Comparison of ENCODE assay signal across 8 mouse cellular contexts in genomic region chr17:28341091-28341490, GRCm38 (mm10). TPM values are rescaled to one million over a fixed set of nuclear protein-coding genes. Genes with fewer than 3 reads are reported as not detected.
DNase-seq lines count a peak whose midpoint lies in the region; ATAC-seq and TF ChIP-seq lines count a peak whose summit lies in the region.

No protein-coding gene starts in this region.

- no peak for TF ChIP-seq CTCF in C2C12 (IDR thresholded peaks at IDR 0.05; ENCODE audit: control insufficient read depth, insufficient read depth, insufficient read length)

- no peak overlapping the region for H3K4me3 ChIP-seq in C2C12 (ENCODE audit: insufficient read depth, poor library complexity, severe bottlenecking)
- peak overlapping the region; percentile 14; the same call in 1 of the 2 replicates for H3K4me3 ChIP-seq in forebrain, embryonic 14.5 days (ENCODE audit: low read depth, low read length)
- H3K4me3 ChIP-seq in heart, embryonic 16.5 days (ENCODE audit: low read length), result peak overlapping the region; percentile 43
- H3K4me3 ChIP-seq in neural tube, embryonic 15.5 days (replicated peaks), result peak overlapping the region; percentile 23

- H3K9ac ChIP-seq in forebrain, embryonic 14.5 days (ENCODE audit: low read length), result peak overlapping the region; percentile 49
- peak overlapping the region; percentile 76 for H3K9ac ChIP-seq in heart, embryonic 16.5 days (ENCODE audit: low read length)
- peak overlapping the region; percentile 32 for H3K9ac ChIP-seq in neural tube, embryonic 15.5 days (replicated peaks)

- H3K27ac ChIP-seq in forebrain, embryonic 14.5 days (ENCODE audit: low read depth, low read length), result 0 out of 2 replicates have a peak overlapping the region, but pooled peaks have one; percentile 14
- peak overlapping the region; percentile 90 for H3K27ac ChIP-seq in heart, embryonic 16.5 days (ENCODE audit: low read length)
- H3K27ac ChIP-seq in neural tube, embryonic 15.5 days (replicated peaks), result no peak overlapping the region

- peak; percentile 84 for ATAC-seq in forebrain, embryonic 14.5 days
- ATAC-seq in heart, embryonic 16.5 days (replicated peaks; ENCODE audit: extremely low read depth, insufficient read depth, low FRiP score), result peak; percentile 81
- ATAC-seq in neural tube, embryonic 15.5 days (ENCODE audit: low FRiP score), result peak; percentile 39; the same call in 1 of the 2 replicates

- DNase-seq in adrenal gland, postnatal 36 days, result peak; percentile 78 to 87
- DNase-seq in forebrain, embryonic 14.5 days (ENCODE audit: low spot score), result peak; percentile 85
- peak; percentile 97 for DNase-seq in kidney, postnatal 14 days
- peak; percentile 93 to 96 for DNase-seq in lung, adult 18-20 months
- DNase-seq in urinary bladder, adult 2 months (ENCODE audit: low spot score), result peak; percentile 97

- H3K79me2 ChIP-seq in C2C12 (ENCODE audit: control insufficient read depth, insufficient read depth), result peaks cover 44% of the 10 kb centered on the region

- peaks cover 18% of the 10 kb centered on the region for H3K36me3 ChIP-seq in C2C12 (ENCODE audit: control insufficient read depth, insufficient read depth)
- no peaks in the 10 kb centered on the region for H3K36me3 ChIP-seq in forebrain, embryonic 14.5 days (ENCODE audit: control insufficient read depth, insufficient read depth, low read length)
- H3K36me3 ChIP-seq in heart, embryonic 16.5 days (ENCODE audit: control insufficient read depth, insufficient read depth), result 0 out of 2 replicates have a peak, but pooled peaks cover 9% of the 10 kb centered on the region
- H3K36me3 ChIP-seq in neural tube, embryonic 15.5 days, result no peaks in the 10 kb centered on the region

- peaks cover 15% of the 10 kb centered on the region for H3K79me3 ChIP-seq in C2C12 (ENCODE audit: low read depth)

- no peaks in the 10 kb centered on the region for H3K9me3 ChIP-seq in forebrain, embryonic 14.5 days (replicated peaks; ENCODE audit: control insufficient read depth, low read length)
- H3K9me3 ChIP-seq in heart, embryonic 16.5 days (replicated peaks; ENCODE audit: control insufficient read depth, low read length), result no peaks in the 10 kb centered on the region
- H3K9me3 ChIP-seq in neural tube, embryonic 15.5 days (replicated peaks), result no peaks in the 10 kb centered on the region

- H3ac ChIP-seq in C2C12 (ENCODE audit: control insufficient read depth, insufficient read length, low read depth), result peak overlapping the region; percentile 21

- peak overlapping the region; percentile 50 for H3K4me2 ChIP-seq in forebrain, embryonic 14.5 days (ENCODE audit: low read length)
- H3K4me2 ChIP-seq in heart, embryonic 16.5 days (ENCODE audit: low read depth, low read length), result peak overlapping the region; percentile 67
- H3K4me2 ChIP-seq in neural tube, embryonic 15.5 days, result peak overlapping the region; percentile 58

- no peaks in the 10 kb centered on the region for H3K27me3 ChIP-seq in C2C12 (ENCODE audit: control insufficient read depth, insufficient read depth, insufficient read length)
- no peaks in the 10 kb centered on the region for H3K27me3 ChIP-seq in forebrain, embryonic 14.5 days (replicated peaks; ENCODE audit: control insufficient read depth, insufficient read depth, low read length)
- no peaks in the 10 kb centered on the region for H3K27me3 ChIP-seq in heart, embryonic 16.5 days (ENCODE audit: control insufficient read depth, insufficient read depth, low read length)
- no peaks in the 10 kb centered on the region for H3K27me3 ChIP-seq in neural tube, embryonic 15.5 days (replicated peaks)

- peaks cover 15% of the 10 kb centered on the region for H3K4me1 ChIP-seq in forebrain, embryonic 14.5 days (ENCODE audit: control insufficient read depth, insufficient read depth, low read length)
- H3K4me1 ChIP-seq in heart, embryonic 16.5 days (ENCODE audit: control insufficient read depth, insufficient read depth, low read length), result peaks cover 38% of the 10 kb centered on the region
- peaks cover 23% of the 10 kb centered on the region for H3K4me1 ChIP-seq in neural tube, embryonic 15.5 days

- WGBS in forebrain, embryonic 14.5 days, result 2% methylated on average over 26 of the region's 26 CpGs
- 5% methylated on average over 26 of the region's 26 CpGs for WGBS in heart, embryonic 16.5 days
- whole genome bisulfite sequencing in neural tube, embryonic 15.5 days, result 5% methylated on average over 26 of the region's 26 CpGs

TF ChIP-seq in C2C12, 6 proteins besides CTCF, POLR2A, EP300 and RAD21:
- TF ChIP-seq USF1 (IDR thresholded peaks at IDR 0.05; ENCODE audit: low read depth) (no peak), MYOG (IDR thresholded peaks at IDR 0.05; ENCODE audit: control insufficient read depth, extremely low read depth, insufficient read length) (no peak), MAX (IDR thresholded peaks at IDR 0.05) (peak; percentile 8), CEBPB (IDR thresholded peaks at IDR 0.05; ENCODE audit: low read depth) (no peak)
TF ChIP-seq in C2C12: peak in this region for 1.

RNA-seq across cellular contexts. Expression of gene Tead3, which starts 9.5 kb away (rescaled TPM):
- polyA plus RNA-seq in C2C12 (2012; fragmentation: generic; extraction: Trizol), result 21.5 TPM
- 10 to 100 TPM; 10.0 to 10.1 TPM for total RNA-seq in adrenal gland, postnatal 36 days (2021)
- 1.8 and 2.4 TPM in 2 replicates for polyA plus RNA-seq in forebrain, embryonic 14.5 days (2014; fragmentation: Nextera tagmentation; extraction: Ambion mirVana)
- polyA plus RNA-seq in heart, embryonic 16.5 days (2015; fragmentation: Nextera tagmentation; extraction: Ambion mirVana), result 6.2 and 6.4 TPM in 2 replicates
- 1.5 and 3.2 TPM in 2 replicates for polyA plus RNA-seq in neural tube, embryonic 15.5 days (2015; fragmentation: Nextera tagmentation; extraction: Ambion mirVana)
- 41.6 and 64.2 TPM in 2 replicates for polyA plus RNA-seq in urinary bladder, adult 2 months (2012; rRNA removed)

RNA-seq across cellular contexts. Expression of gene Rpl10a, which starts 12.8 kb away (rescaled TPM):
- 3,499 TPM for polyA plus RNA-seq in C2C12 (2012; fragmentation: generic; extraction: Trizol)
- total RNA-seq in adrenal gland, postnatal 36 days (2021), result 100 to 1,000 TPM; 847 to 904 TPM
- 360 and 532 TPM in 2 replicates for polyA plus RNA-seq in forebrain, embryonic 14.5 days (2014; fragmentation: Nextera tagmentation; extraction: Ambion mirVana)
- polyA plus RNA-seq in heart, embryonic 16.5 days (2015; fragmentation: Nextera tagmentation; extraction: Ambion mirVana), result 279 and 343 TPM in 2 replicates
- polyA plus RNA-seq in neural tube, embryonic 15.5 days (2015; fragmentation: Nextera tagmentation; extraction: Ambion mirVana), result 329 and 387 TPM in 2 replicates
- polyA plus RNA-seq in urinary bladder, adult 2 months (2012; rRNA removed), result 1,892 and 2,281 TPM in 2 replicates

RNA-seq across cellular contexts. Expression of gene Tulp1, which starts 23.9 kb away (rescaled TPM):
- 0.27 TPM for polyA plus RNA-seq in C2C12 (2012; fragmentation: generic; extraction: Trizol)
- under 1 TPM in 1 of 2 experiments, not detected in 1; 0.43 TPM for total RNA-seq in adrenal gland, postnatal 36 days (2021)
- polyA plus RNA-seq in forebrain, embryonic 14.5 days (2014; fragmentation: Nextera tagmentation; extraction: Ambion mirVana), result 1.3 and 1.5 TPM in 2 replicates
- 2.1 and 3.1 TPM in 2 replicates for polyA plus RNA-seq in heart, embryonic 16.5 days (2015; fragmentation: Nextera tagmentation; extraction: Ambion mirVana)
- polyA plus RNA-seq in neural tube, embryonic 15.5 days (2015; fragmentation: Nextera tagmentation; extraction: Ambion mirVana), result 1.1 and 1.5 TPM in 2 replicates
- 0.65 and 0.84 TPM in 2 replicates for polyA plus RNA-seq in urinary bladder, adult 2 months (2012; rRNA removed)

RNA-seq across cellular contexts. Expression of gene Fance, which starts 27.8 kb away (rescaled TPM):
- 42.0 TPM for polyA plus RNA-seq in C2C12 (2012; fragmentation: generic; extraction: Trizol)
- 10 to 100 TPM; 23.5 to 23.7 TPM for total RNA-seq in adrenal gland, postnatal 36 days (2021)
- polyA plus RNA-seq in forebrain, embryonic 14.5 days (2014; fragmentation: Nextera tagmentation; extraction: Ambion mirVana), result 21.7 and 24.5 TPM in 2 replicates
- 17.6 and 21.1 TPM in 2 replicates for polyA plus RNA-seq in heart, embryonic 16.5 days (2015; fragmentation: Nextera tagmentation; extraction: Ambion mirVana)
- polyA plus RNA-seq in neural tube, embryonic 15.5 days (2015; fragmentation: Nextera tagmentation; extraction: Ambion mirVana), result 26.3 and 30.3 TPM in 2 replicates
- polyA plus RNA-seq in urinary bladder, adult 2 months (2012; rRNA removed), result 11.6 and 18.0 TPM in 2 replicates
